Mouse (Mus musculus): ENCODE data around the gene Sec23b. TPM values are rescaled to one million over a fixed set of nuclear protein-coding genes. Genes with fewer than 3 reads are reported as not detected.

Sec23b gene
- polyA plus RNA-seq, 1 experiment from 2014 or later = 69.1 TPM

DNA sequence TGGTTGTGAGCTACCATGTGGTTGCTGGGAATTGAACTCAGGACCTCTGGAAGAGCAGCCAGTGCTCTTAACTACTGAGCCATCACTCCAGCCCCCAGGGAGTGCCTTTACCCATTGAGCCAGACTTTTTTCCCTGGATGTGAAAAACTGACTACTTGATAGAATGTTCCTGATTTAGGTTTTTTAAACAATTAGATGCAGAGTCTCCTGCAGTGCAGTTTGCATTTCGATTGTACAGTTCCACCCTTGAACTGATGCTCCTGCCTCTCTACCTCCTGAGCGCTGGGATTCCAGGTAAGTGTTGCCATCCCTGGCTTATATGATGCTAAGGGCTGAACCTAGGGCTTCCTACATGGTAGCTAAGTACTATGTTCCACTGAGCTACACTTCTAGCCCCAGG, 42.0 kb downstream of the Sec23b start:
- no peak overlapping the region for H3K4me2 ChIP-seq (replicated peaks; ENCODE audit: low read depth)
- WGBS = 65% methylated on average over 2 of the region's 2 CpGs
- H3K9ac ChIP-seq (ENCODE audit: low read depth, low read length) = no peak overlapping the region
- H3K4me1 ChIP-seq (replicated peaks; ENCODE audit: control insufficient read depth, insufficient read depth, low read length) = no peaks in the 10 kb centered on the region
- no peak overlapping the region for H3K27ac ChIP-seq (ENCODE audit: low read depth, low read length)
- ATAC-seq = no peak
- no peak for TF ChIP-seq CTCF (IDR thresholded peaks at IDR 0.05; ENCODE audit: low read depth)
- no peaks in the 10 kb centered on the region for H3K36me3 ChIP-seq (ENCODE audit: control insufficient read depth, insufficient read depth)
- no peaks in the 10 kb centered on the region for H3K27me3 ChIP-seq (replicated peaks; ENCODE audit: control insufficient read depth, insufficient read depth, low read length)
- no peak overlapping the region for H3K4me3 ChIP-seq (ENCODE audit: low read depth, low read length)
- no peaks in the 10 kb centered on the region for H3K9me3 ChIP-seq (ENCODE audit: control insufficient read depth)

GRCm38 (mm10) chr2:144599831-144600687, 44.0 kb downstream of the Sec23b start, which contains the start of gene Dtd1:
Dtd1 (plus strand) TSS chr2:144599897.
- Histone ChIP-seq H3K27ac (ENCODE audit: low read depth, low read length) (peak within 1 kb of the TSS; percentile 74), H3K27me3 (replicated peaks; ENCODE audit: control insufficient read depth, insufficient read depth, low read length) (no peaks in the 10 kb centered on the region), H3K9me3 (ENCODE audit: control insufficient read depth) (no peaks in the 10 kb centered on the region), H3K36me3 (ENCODE audit: control insufficient read depth, insufficient read depth) (no peaks in the 10 kb centered on the region), H3K4me2 (replicated peaks; ENCODE audit: low read depth) (peak within 1 kb of the TSS; percentile 77), H3K9ac (ENCODE audit: low read depth, low read length) (peak within 1 kb of the TSS; percentile 82), H3K4me3 (ENCODE audit: low read depth, low read length) (peak within 1 kb of the TSS; percentile 62), H3K4me1 (replicated peaks; ENCODE audit: control insufficient read depth, insufficient read depth, low read length) (no peaks in the 10 kb centered on the region)
- TF ChIP-seq CTCF (IDR thresholded peaks at IDR 0.05; ENCODE audit: low read depth) = peak; percentile 95
- WGBS = 2% methylated on average over 50 of the region's 50 CpGs
- ATAC-seq = peak; percentile 96

DNA sequence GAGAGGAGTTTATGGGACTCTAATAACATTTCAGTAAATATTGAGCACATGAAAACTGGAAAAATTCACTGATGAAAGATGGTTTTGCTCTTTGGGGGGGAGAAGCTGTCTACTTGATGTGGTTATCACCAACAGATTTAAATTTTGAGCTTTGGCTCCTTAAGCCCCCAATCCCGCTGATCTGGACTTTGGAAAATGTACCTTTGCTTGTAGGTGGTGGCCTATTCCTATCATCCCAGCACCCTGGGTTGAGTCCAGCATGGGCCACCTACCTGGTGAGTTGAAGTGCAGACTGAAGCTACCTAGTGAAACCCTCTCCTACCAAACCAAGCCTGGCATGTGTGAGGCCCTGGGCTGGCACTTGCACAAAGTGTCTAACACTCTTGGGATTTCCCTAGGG, 45.5 kb downstream of the Sec23b start:
- H3K4me1 ChIP-seq (replicated peaks; ENCODE audit: control insufficient read depth, insufficient read depth, low read length) = no peaks in the 10 kb centered on the region
- no peak for ATAC-seq
- 100% methylated on average over 1 of the region's 1 CpGs for WGBS
- no peaks in the 10 kb centered on the region for H3K27me3 ChIP-seq (replicated peaks; ENCODE audit: control insufficient read depth, insufficient read depth, low read length)
- no peak for TF ChIP-seq CTCF (IDR thresholded peaks at IDR 0.05; ENCODE audit: low read depth)
- no peaks in the 10 kb centered on the region for H3K9me3 ChIP-seq (ENCODE audit: control insufficient read depth)
- H3K4me3 ChIP-seq (ENCODE audit: low read depth, low read length) = no peak overlapping the region
- H3K36me3 ChIP-seq (ENCODE audit: control insufficient read depth, insufficient read depth) = no peaks in the 10 kb centered on the region
- H3K4me2 ChIP-seq (replicated peaks; ENCODE audit: low read depth) = no peak overlapping the region
- H3K27ac ChIP-seq (ENCODE audit: low read depth, low read length) = no peak overlapping the region
- H3K9ac ChIP-seq (ENCODE audit: low read depth, low read length) = no peak overlapping the region

- H3K27ac ChIP-seq (ENCODE audit: low read depth, low read length) = no peak overlapping the region
- no peak overlapping the region for H3K9ac ChIP-seq (ENCODE audit: low read depth, low read length)
- no peak overlapping the region for H3K4me2 ChIP-seq (replicated peaks; ENCODE audit: low read depth)
- H3K27me3 ChIP-seq (replicated peaks; ENCODE audit: control insufficient read depth, insufficient read depth, low read length) = no peaks in the 10 kb centered on the region
- ATAC-seq = no peak
- no peaks in the 10 kb centered on the region for H3K36me3 ChIP-seq (ENCODE audit: control insufficient read depth, insufficient read depth)
- H3K4me1 ChIP-seq (replicated peaks; ENCODE audit: control insufficient read depth, insufficient read depth, low read length) = no peaks in the 10 kb centered on the region
- H3K4me3 ChIP-seq (ENCODE audit: low read depth, low read length) = no peak overlapping the region
- 93% methylated on average over 6 of the region's 6 CpGs for WGBS
- H3K9me3 ChIP-seq (ENCODE audit: control insufficient read depth) = no peaks in the 10 kb centered on the region
- no peak for TF ChIP-seq CTCF (IDR thresholded peaks at IDR 0.05; ENCODE audit: low read depth)
These were observed 57.9 kb downstream of the Sec23b start for GRCm38 (mm10) chr2:144613956-144614355.

DNA sequence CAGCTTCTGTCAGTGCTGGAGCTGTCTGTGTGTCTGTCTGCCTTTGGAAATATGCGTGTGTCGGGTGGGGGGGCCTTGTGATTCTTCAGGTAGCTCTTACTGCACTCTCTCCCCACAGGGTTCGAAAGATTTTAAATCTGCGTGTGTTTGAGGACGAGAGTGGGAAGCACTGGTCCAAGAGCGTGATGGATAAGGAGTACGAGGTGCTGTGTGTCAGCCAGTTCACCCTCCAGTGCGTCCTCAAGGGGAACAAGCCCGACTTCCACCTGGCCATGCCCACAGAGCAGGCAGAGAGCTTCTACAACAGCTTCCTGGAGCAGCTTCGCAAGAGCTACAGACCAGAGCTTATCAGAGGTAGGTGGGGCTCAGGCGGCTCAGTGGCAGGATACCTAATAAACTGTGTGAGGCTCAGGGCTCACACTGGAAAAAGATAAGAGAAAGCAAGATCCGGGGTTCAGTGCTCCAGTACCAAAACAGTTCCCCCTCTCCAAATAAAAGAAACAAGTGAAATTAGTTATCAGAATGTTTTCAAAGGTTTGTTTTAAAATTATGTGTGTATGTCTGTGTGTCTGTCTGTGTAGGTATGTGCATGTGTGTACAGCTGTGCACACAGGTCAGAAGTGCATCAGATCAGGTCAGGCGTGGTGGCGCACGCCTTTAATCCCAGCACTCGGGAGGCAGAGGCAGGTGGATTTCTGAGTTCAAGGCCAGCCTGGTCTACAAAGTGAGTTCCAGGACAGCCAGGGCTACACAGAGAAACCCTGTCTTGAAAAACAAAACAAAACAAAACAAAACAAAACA, 61.2 kb downstream of the Sec23b start:
- Histone ChIP-seq H3K36me3 (ENCODE audit: control insufficient read depth, insufficient read depth) (no peaks in the 10 kb centered on the region), H3K4me1 (replicated peaks; ENCODE audit: control insufficient read depth, insufficient read depth, low read length) (no peaks in the 10 kb centered on the region), H3K4me2 (replicated peaks; ENCODE audit: low read depth) (peak overlapping the region; percentile 28; the same call in 1 of the 2 replicates), H3K27ac (ENCODE audit: low read depth, low read length) (no peak overlapping the region; the same call in 1 of the 2 replicates), H3K9ac (ENCODE audit: low read depth, low read length) (no peak overlapping the region), H3K4me3 (ENCODE audit: low read depth, low read length) (no peak overlapping the region), H3K27me3 (replicated peaks; ENCODE audit: control insufficient read depth, insufficient read depth, low read length) (no peaks in the 10 kb centered on the region), H3K9me3 (ENCODE audit: control insufficient read depth) (no peaks in the 10 kb centered on the region)
- WGBS = 51% methylated on average over 16 of the region's 16 CpGs
- TF ChIP-seq CTCF (IDR thresholded peaks at IDR 0.05; ENCODE audit: low read depth) = no peak
- peak; percentile 86 for ATAC-seq

DNA sequence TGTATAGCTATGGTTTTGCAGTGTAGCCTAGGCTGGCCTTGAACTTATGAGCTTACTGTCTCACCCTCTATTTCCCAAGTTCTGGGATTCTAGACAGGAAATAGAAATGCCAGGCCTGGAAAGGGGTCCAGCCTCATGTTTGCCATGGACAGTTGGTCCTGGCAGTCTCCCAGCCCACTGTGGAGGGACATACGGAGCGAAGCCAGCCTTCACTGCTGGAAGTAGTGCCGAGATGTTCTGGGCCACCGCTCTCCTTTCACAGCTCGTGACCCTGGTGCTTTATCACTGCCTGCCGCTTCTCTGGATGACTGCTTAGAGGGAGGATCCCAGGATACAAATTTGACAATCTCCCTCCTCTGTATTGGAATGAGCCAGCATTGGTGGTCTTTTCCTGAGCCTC, 65.5 kb downstream of the Sec23b start:
- Histone ChIP-seq H3K9me3 (ENCODE audit: control insufficient read depth) (no peaks in the 10 kb centered on the region), H3K4me1 (replicated peaks; ENCODE audit: control insufficient read depth, insufficient read depth, low read length) (no peaks in the 10 kb centered on the region), H3K9ac (ENCODE audit: low read depth, low read length) (no peak overlapping the region), H3K4me2 (replicated peaks; ENCODE audit: low read depth) (no peak overlapping the region), H3K27me3 (replicated peaks; ENCODE audit: control insufficient read depth, insufficient read depth, low read length) (no peaks in the 10 kb centered on the region), H3K4me3 (ENCODE audit: low read depth, low read length) (no peak overlapping the region), H3K36me3 (ENCODE audit: control insufficient read depth, insufficient read depth) (no peaks in the 10 kb centered on the region), H3K27ac (ENCODE audit: low read depth, low read length) (no peak overlapping the region)
- no peak for TF ChIP-seq CTCF (IDR thresholded peaks at IDR 0.05; ENCODE audit: low read depth)
- 93% methylated on average over 6 of the region's 6 CpGs for WGBS
- no peak for ATAC-seq
